Mouse (Mus musculus): Measurements from ENCODE around the gene Kank3.
A peak's percentile ranks its signal among the peaks of the same experiment; 100 is the strongest.

Gene Kank3

DNA sequence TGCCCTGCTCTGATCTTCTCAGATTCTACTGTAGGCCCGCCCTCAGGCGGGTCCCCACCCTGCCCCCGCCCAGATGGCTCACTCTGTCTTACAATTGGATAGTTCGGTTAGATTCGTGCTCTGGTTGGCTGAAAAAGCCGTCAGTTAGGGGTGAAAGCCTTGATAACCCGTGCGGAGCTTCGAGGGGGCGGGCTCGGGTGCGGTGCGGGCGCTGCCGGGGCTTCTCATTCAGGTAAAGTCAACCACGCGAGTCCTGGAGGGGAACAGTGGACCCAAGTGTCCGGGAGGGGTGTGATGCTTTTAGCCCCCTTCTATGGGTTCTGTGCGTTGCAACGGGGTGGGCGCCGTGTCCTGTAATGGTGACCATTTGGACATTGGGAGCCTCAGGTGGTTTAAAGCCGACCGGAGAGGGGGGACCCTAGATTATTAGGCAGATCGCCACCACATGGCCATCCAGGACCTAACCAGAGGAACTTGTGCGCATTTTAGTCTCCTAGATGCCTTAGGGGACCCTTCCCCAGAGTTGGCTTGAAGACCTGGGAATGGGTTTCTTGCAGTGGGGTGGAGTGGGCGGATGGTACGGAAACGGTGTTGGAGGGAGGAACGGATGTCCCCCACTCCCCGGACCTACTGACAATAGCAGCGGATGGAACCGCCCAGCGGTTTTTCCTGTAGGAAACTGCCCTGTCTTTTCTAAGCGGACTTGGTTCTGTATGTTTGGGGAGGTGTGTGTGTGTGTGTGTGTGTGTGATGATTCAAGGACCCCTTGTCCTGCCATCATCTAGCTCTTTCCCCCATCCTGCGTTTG is at the start of gene Kank3:
Gene Kank3, plus strand, starts transcription at position 186 of the 808 bp plus-strand sequence.
- peak; percentile 93 for DNase-seq (ENCODE audit: low spot score)

GRCm38 (mm10) chr17:33766389-33766788 is 43.9 kb upstream of the Kank3 start:
- DNase-seq (ENCODE audit: low spot score), result no peak

DNA sequence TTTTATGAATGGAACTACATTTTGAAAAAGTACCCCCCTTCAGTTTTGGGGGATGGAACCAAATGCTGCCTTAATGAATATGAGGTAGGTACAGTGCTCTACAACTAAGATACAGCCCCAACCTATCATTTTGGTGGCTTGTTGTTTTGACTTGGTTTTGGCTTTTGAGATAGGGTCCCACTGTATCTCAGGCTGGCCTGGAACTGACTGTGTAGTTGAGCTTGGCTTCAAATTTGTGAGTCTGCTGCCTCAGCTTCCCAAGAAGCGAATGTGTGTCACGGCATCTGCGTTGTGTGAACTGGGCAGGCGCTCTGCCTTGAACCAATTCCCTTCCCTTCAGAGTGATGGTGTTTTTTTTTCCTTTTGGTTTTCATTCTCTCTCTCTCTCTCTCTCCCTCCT is 38.7 kb upstream of the Kank3 start:
- DNase-seq (ENCODE audit: low spot score), result no peak

- no peak for DNase-seq (ENCODE audit: low spot score)
Measured at GRCm38 (mm10) chr17:33773426-33773825, 36.9 kb upstream of the Kank3 start.

DNA sequence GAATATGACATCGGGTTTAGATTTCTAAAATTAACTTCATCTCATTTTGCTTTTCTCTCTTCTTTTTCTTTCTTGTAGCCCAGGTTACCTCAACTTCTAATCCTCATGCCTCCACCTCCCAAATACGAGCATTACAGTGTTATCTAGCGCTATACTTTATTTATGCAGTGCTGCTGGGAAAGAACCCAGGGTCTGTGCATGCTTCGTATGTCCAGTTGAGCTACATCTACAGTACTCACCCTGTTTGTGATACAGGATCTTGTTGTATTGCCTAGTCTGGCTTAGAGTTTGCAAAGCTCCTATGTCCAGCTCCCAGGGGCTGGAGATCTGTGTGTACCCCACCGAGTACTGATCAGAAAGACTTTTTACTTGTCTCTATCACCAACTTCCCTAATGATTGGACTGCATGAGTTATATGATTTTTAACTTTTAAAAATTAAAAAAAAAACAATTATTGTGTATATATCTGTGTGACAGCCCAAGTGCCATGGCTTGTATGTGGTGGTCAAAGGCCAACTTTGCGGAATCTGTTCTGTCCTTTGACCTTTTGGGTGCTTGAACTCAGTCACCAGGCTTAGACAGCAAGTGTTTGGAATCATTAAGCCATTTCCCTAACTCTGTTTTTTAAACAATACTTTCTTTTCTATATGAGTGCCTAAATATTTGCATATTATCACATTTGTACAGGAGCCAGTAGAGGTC is 36.3 kb upstream of the Kank3 start:
- no peak for DNase-seq (ENCODE audit: low spot score)

DNA sequence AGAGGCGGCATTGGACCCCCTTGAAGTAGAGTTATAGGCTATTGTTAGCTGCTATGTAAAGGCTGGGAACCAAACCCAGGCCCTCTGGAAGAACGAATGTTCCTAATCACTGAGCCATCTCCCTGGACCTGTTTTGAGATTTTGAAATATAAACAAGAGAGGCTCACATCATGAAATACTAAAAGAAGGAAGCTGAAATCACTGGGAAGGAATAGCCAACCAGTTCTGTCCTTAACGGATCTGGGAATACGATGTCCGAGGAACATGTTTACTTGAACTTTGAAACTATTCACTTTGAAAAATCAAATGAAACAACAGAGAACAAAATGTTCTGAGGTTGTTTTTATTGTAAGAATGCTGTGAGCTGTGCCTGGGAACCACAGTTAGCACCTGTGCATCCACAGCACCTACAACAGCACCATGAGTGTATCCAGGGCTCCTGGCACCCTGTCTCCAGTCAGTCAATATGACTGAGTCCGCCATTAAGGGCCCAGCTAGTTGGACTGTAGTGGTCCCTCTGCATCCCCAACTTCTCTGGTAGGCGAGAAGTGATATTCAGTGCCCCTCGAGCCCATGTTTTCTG is 35.7 kb upstream of the Kank3 start:
- no peak for DNase-seq (ENCODE audit: low spot score)

DNA sequence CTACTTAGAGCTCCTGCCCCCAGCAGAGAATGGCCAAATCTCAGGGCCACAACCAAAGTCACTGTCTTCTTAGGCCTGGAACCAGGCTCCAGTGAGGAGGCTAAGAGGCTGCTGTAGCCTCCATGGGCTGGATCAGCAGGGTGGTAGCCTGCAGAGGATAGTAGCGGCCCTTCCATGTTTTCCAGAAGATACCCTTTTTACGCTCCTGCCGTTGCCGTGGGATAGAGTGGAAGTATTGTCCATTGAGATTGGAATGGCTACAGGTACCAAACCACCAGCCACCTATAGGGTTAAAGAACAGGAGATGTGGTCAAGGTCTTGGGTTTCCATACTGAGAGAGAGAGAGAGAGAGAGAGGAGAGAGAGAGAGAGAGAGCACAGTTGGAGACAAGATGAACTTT is 35.0 kb upstream of the Kank3 start:
- no peak for DNase-seq (ENCODE audit: low spot score)

DNA sequence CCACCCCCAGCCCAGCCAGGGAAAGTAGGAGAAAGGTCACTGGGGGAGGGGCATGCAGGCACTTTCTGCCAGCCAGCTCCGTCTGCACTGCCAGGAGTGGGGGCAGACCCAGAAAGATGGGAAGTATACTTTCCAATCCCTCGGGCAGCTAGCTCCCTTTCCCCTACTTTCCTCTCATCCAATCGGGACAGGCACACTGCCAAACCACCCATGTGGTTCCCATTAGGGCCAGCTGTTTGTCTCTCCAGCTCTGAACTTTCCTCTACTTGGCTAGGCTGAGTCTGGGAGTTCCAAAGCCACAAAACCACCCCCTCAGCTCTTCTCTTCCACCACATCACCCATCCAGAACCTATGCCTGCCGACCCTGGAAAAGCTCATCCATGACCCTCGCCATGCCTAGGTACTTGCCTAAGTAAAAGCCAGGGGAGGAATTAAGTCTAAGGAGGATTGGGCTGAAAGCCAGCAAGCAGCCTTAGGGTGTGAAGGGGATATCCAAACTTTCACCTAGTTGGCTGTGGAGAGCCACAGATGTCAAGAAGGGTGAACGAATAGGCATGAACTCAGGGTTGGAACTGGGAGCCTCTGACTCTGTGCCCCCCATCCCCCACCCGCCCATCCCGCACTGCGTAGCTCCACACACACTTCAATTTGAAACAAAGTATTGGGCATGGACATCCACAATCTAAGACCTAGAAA is 30.9 kb upstream of the Kank3 start:
- DNase-seq (ENCODE audit: low spot score), result peak; percentile 85

DNA sequence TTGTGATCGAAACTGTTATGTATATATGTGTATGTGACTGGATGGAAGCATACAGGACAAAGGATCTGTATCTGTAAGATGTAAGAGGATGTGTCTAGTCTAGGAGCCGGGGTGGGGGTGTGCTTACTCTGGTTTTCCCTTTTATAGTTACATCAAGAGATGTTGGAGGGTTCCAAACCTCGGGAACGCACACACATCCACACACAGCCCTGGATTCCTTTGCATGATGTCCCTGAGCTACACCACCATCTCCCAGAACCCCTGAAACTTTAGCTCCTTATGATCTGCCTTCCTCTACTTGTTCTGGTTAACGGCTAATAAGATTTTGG is 30.4 kb upstream of the Kank3 start:
- no peak for DNase-seq (ENCODE audit: low spot score)

DNA sequence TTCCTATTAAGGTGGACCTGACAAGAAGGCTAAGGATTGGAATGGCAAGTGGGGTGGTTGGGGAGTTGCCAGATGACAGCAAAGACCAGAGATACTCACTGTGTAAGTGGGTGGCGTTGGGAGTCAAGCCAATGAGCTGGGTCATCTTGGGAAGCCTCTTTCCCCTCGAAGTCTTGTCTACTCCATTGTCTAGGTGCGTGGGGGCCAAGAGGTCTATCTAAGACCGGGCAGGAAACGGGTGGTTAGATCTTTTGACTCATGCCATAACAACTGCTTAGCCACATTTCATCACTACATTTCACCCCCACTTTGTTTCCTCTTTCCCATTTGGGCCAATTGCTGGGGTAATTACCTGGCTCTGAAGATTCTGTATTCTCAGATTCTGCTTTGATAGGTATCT is 29.9 kb upstream of the Kank3 start:
- peak; percentile 41 for DNase-seq (ENCODE audit: low spot score)

DNA sequence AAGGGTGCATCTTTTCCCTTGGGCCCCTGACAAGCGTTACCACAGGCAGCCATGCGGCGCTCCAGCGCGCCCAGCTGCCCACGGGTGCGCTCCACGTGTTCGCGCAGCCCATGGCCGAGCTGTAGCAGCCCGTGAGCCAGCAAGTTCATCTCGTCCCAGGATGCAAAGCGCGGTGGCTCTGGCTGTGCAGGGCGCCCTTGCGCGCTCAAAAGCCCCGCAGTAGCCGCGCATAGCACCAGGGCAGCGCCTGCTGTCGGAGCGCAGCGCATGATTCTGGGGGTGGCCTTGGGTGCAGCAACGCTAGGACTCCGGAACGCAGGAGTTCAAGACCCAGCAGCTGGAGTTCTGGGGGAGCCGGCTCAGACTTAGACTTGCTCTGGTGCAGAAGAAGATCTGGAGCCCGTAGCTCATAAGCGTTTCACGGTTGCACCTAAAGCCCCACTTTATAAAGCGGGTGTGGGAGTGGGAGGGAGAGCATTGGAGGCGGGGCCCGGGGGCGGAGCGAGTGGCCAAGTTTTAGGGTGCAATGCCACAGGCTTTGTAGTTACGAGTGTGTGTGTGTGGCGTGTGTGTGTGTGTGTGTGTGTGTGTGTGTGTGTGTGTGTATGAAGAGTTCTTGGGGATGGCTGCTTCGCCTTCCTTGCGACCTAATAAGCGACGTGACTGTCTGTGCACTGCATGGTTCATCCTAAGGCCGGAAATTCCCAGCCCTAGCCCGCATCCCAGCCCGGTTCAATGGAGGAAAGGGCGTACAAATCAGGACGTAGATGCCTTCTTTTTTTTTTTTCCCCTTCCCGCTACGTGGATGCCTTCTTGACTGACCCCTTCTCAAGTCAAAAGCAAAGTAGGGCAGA is 29.0 kb upstream of the Kank3 start, which contains the start of gene Angptl4:
Gene Angptl4, minus strand, starts transcription at position 707 of the 854 bp plus-strand sequence.
- peak; percentile 75 for DNase-seq (ENCODE audit: low spot score)

GRCm38 (mm10) chr17:33782067-33782466 is 28.3 kb upstream of the Kank3 start:
- no peak for DNase-seq (ENCODE audit: low spot score)

- DNase-seq (ENCODE audit: low spot score), result peak; percentile 45
Measured at GRCm38 (mm10) chr17:33783408-33783807, 26.9 kb upstream of the Kank3 start.

DNA sequence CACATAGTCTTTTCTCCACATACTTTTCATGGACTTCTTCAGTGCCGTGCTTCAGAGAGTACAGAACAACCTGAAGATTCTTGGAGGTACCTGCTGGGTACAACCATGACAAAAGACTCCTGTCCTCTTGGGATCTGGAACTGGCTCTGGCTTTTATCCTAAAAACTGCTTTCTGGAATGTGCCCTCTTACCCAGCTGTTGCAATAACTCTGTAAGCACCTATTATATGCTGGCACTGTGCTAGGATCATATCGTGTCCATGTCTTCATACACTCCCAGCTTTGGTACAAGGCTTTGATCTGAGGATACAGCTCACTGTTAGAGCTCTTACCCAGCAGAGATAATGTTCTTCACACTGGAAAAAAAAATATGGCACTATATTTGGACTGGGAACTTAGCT is 25.4 kb upstream of the Kank3 start:
- no peak for DNase-seq (ENCODE audit: low spot score)

- DNase-seq (ENCODE audit: low spot score), result no peak
Measured at GRCm38 (mm10) chr17:33786375-33786774, 23.9 kb upstream of the Kank3 start.

DNA sequence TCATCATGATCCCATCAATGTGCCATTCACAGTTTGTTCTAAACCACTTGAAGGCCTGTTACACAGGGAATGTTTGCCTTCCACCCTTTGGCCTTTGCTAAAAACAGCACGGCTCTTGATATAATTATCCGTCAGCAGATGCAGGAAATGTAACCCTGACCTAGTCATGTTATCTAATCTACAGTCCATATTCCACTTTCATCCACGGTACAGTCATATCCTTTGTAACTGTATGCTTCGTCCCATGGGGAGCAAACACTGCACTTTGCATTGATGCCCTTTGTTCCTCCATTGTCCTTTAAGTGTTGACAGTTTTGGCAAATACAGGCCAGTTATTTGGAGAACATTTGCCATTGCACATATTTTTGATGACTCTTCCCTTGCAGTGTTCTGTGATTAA is 21.6 kb upstream of the Kank3 start:
- DNase-seq (ENCODE audit: low spot score), result no peak

DNA sequence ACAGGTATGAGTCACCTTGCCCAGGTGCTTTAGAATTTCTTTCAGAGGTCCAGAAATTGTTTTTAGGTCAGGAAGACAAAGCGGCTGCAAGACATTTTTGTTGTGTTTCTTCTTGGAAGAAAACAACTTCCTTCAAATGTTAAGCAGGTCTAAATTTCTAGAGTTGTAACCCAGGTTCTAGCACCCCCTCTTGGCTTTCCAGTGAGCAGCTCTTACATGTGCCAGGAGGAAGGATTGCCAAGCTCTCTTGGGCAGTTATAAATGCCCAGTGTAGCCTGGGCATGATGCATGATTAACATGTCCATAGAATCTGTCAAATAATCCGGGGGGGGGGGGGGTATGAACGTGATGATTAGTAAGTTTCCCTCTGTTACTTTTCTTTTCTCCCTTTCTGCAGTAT is 12.0 kb upstream of the Kank3 start:
- no peak for DNase-seq (ENCODE audit: low spot score)

DNA sequence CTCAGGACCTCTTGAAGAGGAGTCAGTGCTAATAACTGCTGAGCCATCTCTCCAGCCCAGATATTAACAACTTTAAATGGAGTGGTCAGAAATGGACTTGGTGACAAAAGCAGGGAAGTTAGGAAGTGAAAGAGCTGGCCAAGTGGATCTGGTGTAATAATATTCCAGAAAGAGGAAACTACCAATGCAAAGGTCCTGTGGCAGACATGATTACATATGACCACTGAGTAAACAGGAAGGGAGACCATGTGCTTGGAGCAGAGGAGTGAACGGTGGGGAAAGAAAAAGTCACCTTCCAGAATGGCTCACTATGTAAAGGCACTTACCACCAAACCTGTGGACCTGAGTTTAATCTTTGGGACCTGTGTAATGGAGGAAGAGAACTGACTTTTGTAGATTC is 11.0 kb upstream of the Kank3 start:
- DNase-seq (ENCODE audit: low spot score), result no peak

GRCm38 (mm10) chr17:33802221-33802620 is 8.1 kb upstream of the Kank3 start:
- DNase-seq (ENCODE audit: low spot score), result no peak

DNA sequence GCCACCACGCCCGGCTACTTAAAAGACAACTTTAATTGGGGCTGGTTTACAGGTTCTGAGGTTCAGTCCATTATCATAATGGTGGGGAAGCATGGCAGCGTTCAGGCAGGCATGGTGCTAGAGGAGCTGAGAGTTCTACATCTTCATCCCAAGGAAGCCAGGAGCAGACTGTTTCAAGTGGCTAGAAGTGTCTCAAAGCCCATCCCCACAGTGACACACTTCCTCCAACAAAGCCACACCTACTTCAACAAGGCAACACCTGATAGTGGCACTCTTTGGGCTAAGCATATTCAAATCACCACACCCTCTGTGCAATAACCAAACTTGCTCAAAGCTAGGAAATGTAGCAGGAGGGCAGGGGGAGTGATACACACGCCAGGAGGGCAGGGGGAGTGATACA is 6.1 kb upstream of the Kank3 start:
- no peak for DNase-seq (ENCODE audit: low spot score)

GRCm38 (mm10) chr17:33804745-33805144 is 5.6 kb upstream of the Kank3 start:
- DNase-seq (ENCODE audit: low spot score), result no peak
